Mouse (Mus musculus) thymus, postnatal 25 days (tissue): Measurements from ENCODE around the gene Ecd.

Source experiments
- DNase-seq: peaks from one replicate; pipeline ENCODE4 v3.0.0; 2022

Ecd gene

GRCm38 (mm10) chr14:20347991-20348541 is at the start of gene Ecd, which contains the start of gene Fam149b:
Gene Ecd (minus strand): TSS chr14:20348121.
Gene Fam149b (plus strand): TSS chr14:20348162.
- DNase-seq, result peak; percentile 93

- DNase-seq, result no peak
Observed at GRCm38 (mm10) chr14:20397220-20397619, 49.3 kb upstream of the Ecd start.

GRCm38 (mm10) chr14:20393205-20393913 is 45.4 kb upstream of the Ecd start, which contains the start of gene Mrps16:
Gene Mrps16 (minus strand): TSS chr14:20393634.
- DNase-seq, result peak; percentile 93

- DNase-seq, result no peak
Observed at GRCm38 (mm10) chr14:20392326-20392725, 44.4 kb upstream of the Ecd start.

GRCm38 (mm10) chr14:20389446-20390079 is 41.6 kb upstream of the Ecd start:
- DNase-seq, result no peak

- DNase-seq, result peak; percentile 95
Observed at GRCm38 (mm10) chr14:20388441-20389129, 40.7 kb upstream of the Ecd start, which contains the start of gene Dnajc9. Gene Dnajc9 (minus strand): TSS chr14:20388910.

GRCm38 (mm10) chr14:20379753-20380430 is 32.0 kb upstream of the Ecd start:
- no peak for DNase-seq

GRCm38 (mm10) chr14:20379087-20379640 is 31.2 kb upstream of the Ecd start:
- DNase-seq, result no peak

- DNase-seq, result peak; percentile 69
Observed at GRCm38 (mm10) chr14:20378313-20379061, 30.6 kb upstream of the Ecd start.

GRCm38 (mm10) chr14:20377112-20377521 is 29.2 kb upstream of the Ecd start:
- no peak for DNase-seq

GRCm38 (mm10) chr14:20371854-20372253 is 23.9 kb upstream of the Ecd start:
- no peak for DNase-seq

- no peak for DNase-seq
Observed at GRCm38 (mm10) chr14:20370798-20371197, 22.9 kb upstream of the Ecd start.

- no peak for DNase-seq
Observed at GRCm38 (mm10) chr14:20368271-20368670, 20.4 kb upstream of the Ecd start.

GRCm38 (mm10) chr14:20363230-20363629 is 15.3 kb upstream of the Ecd start:
- no peak for DNase-seq

GRCm38 (mm10) chr14:20347441-20347990 is 405 bp downstream of the Ecd start:
- no peak for DNase-seq

GRCm38 (mm10) chr14:20345885-20346284 is 2.0 kb downstream of the Ecd start:
- no peak for DNase-seq

- DNase-seq, result no peak
Observed at GRCm38 (mm10) chr14:20340866-20341265, 7.1 kb downstream of the Ecd start.

- peak; percentile 44 for DNase-seq
Observed at GRCm38 (mm10) chr14:20340149-20340548, 7.8 kb downstream of the Ecd start.

GRCm38 (mm10) chr14:20339415-20339814 is 8.5 kb downstream of the Ecd start:
- no peak for DNase-seq

- no peak for DNase-seq
Observed at GRCm38 (mm10) chr14:20331316-20331715, 16.6 kb downstream of the Ecd start.

GRCm38 (mm10) chr14:20328474-20328873 is 19.4 kb downstream of the Ecd start:
- peak; percentile 16 for DNase-seq
